Mouse (Mus musculus): ENCODE data around the gene Ewsr1. TPM values are rescaled to one million over a fixed set of nuclear protein-coding genes. Genes with fewer than 3 reads are reported as not detected.

Gene Ewsr1
- polyA plus RNA-seq, 1 experiment from 2014 or later = 242 TPM

DNA sequence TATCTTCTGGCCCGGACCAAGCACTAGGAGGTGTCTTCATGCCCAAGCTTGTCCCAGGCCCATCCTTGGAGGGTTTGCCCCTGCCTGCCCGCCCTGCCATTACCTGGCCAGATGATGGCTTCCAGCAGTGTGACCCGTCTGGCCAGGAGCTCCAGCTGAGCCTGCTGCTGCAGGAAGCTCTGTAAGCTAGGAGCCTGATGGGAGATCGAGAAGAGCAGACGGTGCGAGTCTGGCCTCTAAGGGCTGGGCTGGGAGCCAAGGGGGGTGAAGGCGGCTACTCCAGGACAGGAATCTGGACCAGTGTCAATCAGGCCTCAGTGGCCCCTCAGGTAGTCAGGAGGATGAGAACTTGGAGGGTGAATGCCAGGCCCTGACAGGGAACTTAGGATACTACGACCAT lies 10.4 kb upstream of the Ewsr1 start:
- no peak overlapping the region for H3K4me2 ChIP-seq (ENCODE audit: low read length)
- H3K9ac ChIP-seq (ENCODE audit: low read length) = no peak overlapping the region
- 45% methylated on average over 8 of the region's 8 CpGs for WGBS
- no peak overlapping the region for H3K4me3 ChIP-seq (ENCODE audit: control insufficient read depth in 1 of 2, insufficient read depth in 1 of 2, low read depth in 1 of 2, low read length in 2 of 2)
- H3K9me3 ChIP-seq (ENCODE audit: control insufficient read depth, low read length) = no peaks in the 10 kb centered on the region
- peaks cover 14 to 16% of the 10 kb centered on the region in 2 experiments for H3K4me1 ChIP-seq (ENCODE audit: control insufficient read depth in 2 of 2, insufficient read depth in 2 of 2, low read length in 2 of 2)
- no peak for ATAC-seq (ENCODE audit: insufficient number of reproducible peaks, insufficient read depth, low FRiP score, low read depth)
- H3K27ac ChIP-seq (replicated peaks in 1 of 2; ENCODE audit: control insufficient read depth in 1 of 2, insufficient read depth in 1 of 2, low read depth in 2 of 2, low read length in 2 of 2) = no peak overlapping the region
- peaks cover 13% of the 10 kb centered on the region for H3K36me3 ChIP-seq (ENCODE audit: control insufficient read depth, insufficient read depth, low read length)
- H3K27me3 ChIP-seq (ENCODE audit: control insufficient read depth, insufficient read depth, low read length) = no peaks in the 10 kb centered on the region

DNA sequence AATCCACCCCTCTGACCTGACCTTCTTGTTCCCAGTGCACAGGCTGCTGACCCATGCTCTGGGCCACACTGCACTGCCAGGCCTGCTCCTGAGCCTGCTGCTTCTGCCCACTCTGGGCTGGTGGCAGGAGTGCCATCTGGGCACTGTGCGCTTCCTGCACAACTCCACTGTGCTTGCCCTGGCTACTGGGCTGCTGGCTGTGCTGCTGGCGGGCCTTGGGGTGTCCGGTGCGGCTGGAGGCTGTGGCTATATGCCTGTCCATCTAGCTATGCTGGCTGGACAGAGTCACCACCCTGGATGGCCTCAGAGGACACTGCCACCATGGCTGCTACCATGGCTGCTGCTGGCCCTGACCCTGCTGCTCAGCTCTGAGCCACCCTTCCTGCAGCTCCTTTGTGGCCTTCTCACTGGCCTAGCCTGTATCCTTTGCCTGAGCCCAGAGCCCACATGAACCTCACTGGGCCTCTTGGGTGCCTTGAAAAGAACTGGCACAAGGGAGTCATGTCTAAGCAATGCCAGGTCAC lies 5.0 kb upstream of the Ewsr1 start:
- H3K9ac ChIP-seq (ENCODE audit: low read length) = no peak overlapping the region
- H3K4me2 ChIP-seq (ENCODE audit: low read length) = no peak overlapping the region
- 96% methylated on average over 4 of the region's 4 CpGs for WGBS
- peaks cover 34% of the 10 kb centered on the region for H3K36me3 ChIP-seq (ENCODE audit: control insufficient read depth, insufficient read depth, low read length)
- peaks cover 7 to 9% of the 10 kb centered on the region in 2 experiments for H3K4me1 ChIP-seq (ENCODE audit: control insufficient read depth in 2 of 2, insufficient read depth in 2 of 2, low read length in 2 of 2)
- H3K27me3 ChIP-seq (ENCODE audit: control insufficient read depth, insufficient read depth, low read length) = no peaks in the 10 kb centered on the region
- H3K4me3 ChIP-seq (ENCODE audit: control insufficient read depth in 1 of 2, insufficient read depth in 1 of 2, low read depth in 1 of 2, low read length in 2 of 2) = no peak overlapping the region
- no peaks in the 10 kb centered on the region for H3K9me3 ChIP-seq (ENCODE audit: control insufficient read depth, low read length)
- no peak for ATAC-seq (ENCODE audit: insufficient number of reproducible peaks, insufficient read depth, low FRiP score, low read depth)
- no peak overlapping the region for H3K27ac ChIP-seq (replicated peaks in 1 of 2; ENCODE audit: control insufficient read depth in 1 of 2, insufficient read depth in 1 of 2, low read depth in 2 of 2, low read length in 2 of 2)

DNA sequence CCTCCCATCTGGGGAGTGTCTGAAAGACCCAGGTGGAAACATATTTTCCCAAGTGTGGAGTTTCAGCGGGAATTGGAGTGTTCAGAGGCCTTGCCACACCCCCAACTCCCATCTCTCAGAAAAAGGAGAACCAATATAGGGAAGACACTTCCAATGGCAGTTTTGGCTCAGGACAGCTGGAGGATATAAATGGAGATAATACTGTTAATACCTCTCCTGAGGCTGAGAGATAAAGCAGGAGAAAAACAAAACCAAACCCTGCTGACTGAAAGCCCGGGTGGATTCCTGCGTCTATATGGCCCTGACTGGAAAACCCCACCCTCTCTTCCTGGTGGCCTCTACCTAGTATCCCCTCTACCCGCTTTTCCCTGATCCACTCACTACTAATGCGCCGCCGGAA lies 3.3 kb upstream of the Ewsr1 start:
- Histone ChIP-seq H3K36me3 (ENCODE audit: control insufficient read depth, insufficient read depth, low read length) (peaks cover 34% of the 10 kb centered on the region), H3K9ac (ENCODE audit: low read length) (no peak overlapping the region), H3K9me3 (ENCODE audit: control insufficient read depth, low read length) (no peaks in the 10 kb centered on the region), H3K27me3 (ENCODE audit: control insufficient read depth, insufficient read depth, low read length) (no peaks in the 10 kb centered on the region), H3K4me3 (ENCODE audit: control insufficient read depth in 1 of 2, insufficient read depth in 1 of 2, low read depth in 1 of 2, low read length in 2 of 2) (no peak overlapping the region), H3K4me1 (ENCODE audit: control insufficient read depth in 2 of 2, insufficient read depth in 2 of 2, low read length in 2 of 2) (peaks cover 7 to 12% of the 10 kb centered on the region in 2 experiments), H3K27ac (replicated peaks in 1 of 2; ENCODE audit: control insufficient read depth in 1 of 2, insufficient read depth in 1 of 2, low read depth in 2 of 2, low read length in 2 of 2) (no peak overlapping the region), H3K4me2 (ENCODE audit: low read length) (no peak overlapping the region)
- ATAC-seq (ENCODE audit: insufficient number of reproducible peaks, insufficient read depth, low FRiP score, low read depth) = no peak
- 86% methylated on average over 7 of the region's 7 CpGs for WGBS

DNA sequence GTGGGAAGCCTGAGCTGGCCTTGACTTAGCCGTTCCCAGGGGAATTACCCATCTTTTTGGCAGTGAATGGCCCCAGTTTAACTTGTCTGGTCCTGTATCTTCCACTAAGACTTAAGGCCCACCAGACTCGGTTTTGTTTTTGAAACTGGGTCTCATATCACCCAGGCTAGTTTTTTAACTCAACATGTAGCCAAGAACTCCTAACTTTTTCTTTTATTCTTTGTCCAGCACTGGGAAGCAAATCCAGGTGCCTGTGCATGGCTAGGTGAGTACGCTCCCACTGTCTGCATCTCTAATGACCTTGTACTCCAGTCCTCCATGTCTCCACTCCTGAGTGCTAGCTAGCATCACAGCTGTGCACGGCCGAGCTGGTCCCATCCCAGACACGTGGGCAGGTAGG lies 2.6 kb upstream of the Ewsr1 start:
- H3K9me3 ChIP-seq (ENCODE audit: control insufficient read depth, low read length) = no peaks in the 10 kb centered on the region
- H3K4me1 ChIP-seq (ENCODE audit: control insufficient read depth in 2 of 2, insufficient read depth in 2 of 2, low read length in 2 of 2) = peaks cover 8 to 18% of the 10 kb centered on the region in 2 experiments
- H3K9ac ChIP-seq (ENCODE audit: low read length) = no peak overlapping the region
- H3K4me3 ChIP-seq (ENCODE audit: control insufficient read depth in 1 of 2, insufficient read depth in 1 of 2, low read depth in 1 of 2, low read length in 2 of 2) = no peak overlapping the region
- no peak for ATAC-seq (ENCODE audit: insufficient number of reproducible peaks, insufficient read depth, low FRiP score, low read depth)
- H3K36me3 ChIP-seq (ENCODE audit: control insufficient read depth, insufficient read depth, low read length) = peaks cover 34% of the 10 kb centered on the region
- H3K27me3 ChIP-seq (ENCODE audit: control insufficient read depth, insufficient read depth, low read length) = no peaks in the 10 kb centered on the region
- H3K27ac ChIP-seq (replicated peaks in 1 of 2; ENCODE audit: control insufficient read depth in 1 of 2, insufficient read depth in 1 of 2, low read depth in 2 of 2, low read length in 2 of 2) = no peak overlapping the region
- 86% methylated on average over 6 of the region's 6 CpGs for WGBS
- no peak overlapping the region for H3K4me2 ChIP-seq (ENCODE audit: low read length)

DNA sequence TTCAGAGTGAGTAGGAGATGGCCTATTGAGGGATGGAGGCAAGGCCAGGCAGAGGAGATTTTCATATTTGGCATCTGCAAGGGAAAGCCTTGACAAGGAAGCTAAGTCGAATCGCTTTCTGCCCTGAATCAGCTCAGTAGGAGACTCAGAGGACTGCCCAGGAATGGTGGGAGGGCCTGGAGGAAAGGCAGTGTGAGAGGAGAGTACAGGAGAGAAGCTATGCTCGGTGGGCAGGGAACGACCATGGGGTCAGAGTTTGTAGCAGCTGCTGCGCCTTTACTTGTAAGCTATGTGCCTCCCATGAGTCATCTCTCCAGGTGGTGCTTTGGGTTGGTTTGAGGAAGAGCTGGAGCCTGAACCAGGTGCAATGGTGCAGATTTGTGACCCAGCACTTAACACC lies 1.7 kb upstream of the Ewsr1 start:
- H3K27ac ChIP-seq (replicated peaks in 1 of 2; ENCODE audit: control insufficient read depth in 1 of 2, insufficient read depth in 1 of 2, low read depth in 2 of 2, low read length in 2 of 2) = no peak overlapping the region
- peak overlapping the region; percentile 90 for H3K4me2 ChIP-seq (ENCODE audit: low read length)
- peaks cover 11 to 27% of the 10 kb centered on the region in 2 experiments for H3K4me1 ChIP-seq (ENCODE audit: control insufficient read depth in 2 of 2, insufficient read depth in 2 of 2, low read length in 2 of 2)
- peaks cover 34% of the 10 kb centered on the region for H3K36me3 ChIP-seq (ENCODE audit: control insufficient read depth, insufficient read depth, low read length)
- no peak for ATAC-seq (ENCODE audit: insufficient number of reproducible peaks, insufficient read depth, low FRiP score, low read depth)
- H3K4me3 ChIP-seq (ENCODE audit: control insufficient read depth in 1 of 2, insufficient read depth in 1 of 2, low read depth in 1 of 2, low read length in 2 of 2) = peak overlapping the region in 1 of 2 experiments; percentile 98; a peak in 1 of 4 replicates
- WGBS = 71% methylated on average over 5 of the region's 5 CpGs
- peak overlapping the region; percentile 100; the same call in 1 of the 2 replicates for H3K9ac ChIP-seq (ENCODE audit: low read length)
- H3K9me3 ChIP-seq (ENCODE audit: control insufficient read depth, low read length) = no peaks in the 10 kb centered on the region
- no peaks in the 10 kb centered on the region for H3K27me3 ChIP-seq (ENCODE audit: control insufficient read depth, insufficient read depth, low read length)

DNA sequence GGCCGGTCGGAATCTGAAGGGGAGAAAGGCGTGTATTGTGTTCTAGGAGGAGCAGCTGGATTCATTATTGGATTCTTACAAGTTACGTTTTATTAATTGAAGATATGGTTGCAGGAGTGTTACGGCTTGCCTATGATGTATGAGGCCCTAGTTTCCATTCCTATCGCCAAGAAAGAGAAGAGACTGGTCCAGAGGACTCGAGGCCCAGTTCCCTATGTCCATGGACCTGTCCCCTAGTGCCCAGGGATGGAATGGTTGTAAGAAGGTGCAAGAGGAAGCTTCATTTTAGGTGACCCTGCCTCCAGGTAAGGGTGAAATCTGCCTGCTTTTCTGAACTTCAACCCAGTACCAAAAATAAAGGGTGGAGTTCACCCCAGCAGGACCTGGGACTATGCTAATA lies 1.2 kb upstream of the Ewsr1 start:
- Histone ChIP-seq H3K4me2 (ENCODE audit: low read length) (peak overlapping the region; percentile 90), H3K27ac (replicated peaks in 1 of 2; ENCODE audit: control insufficient read depth in 1 of 2, insufficient read depth in 1 of 2, low read depth in 2 of 2, low read length in 2 of 2) (peak overlapping the region; percentile 53 to 98), H3K9ac (ENCODE audit: low read length) (peak overlapping the region; percentile 100), H3K4me3 (ENCODE audit: control insufficient read depth in 1 of 2, insufficient read depth in 1 of 2, low read depth in 1 of 2, low read length in 2 of 2) (peak overlapping the region; percentile 67 to 98), H3K9me3 (ENCODE audit: control insufficient read depth, low read length) (no peaks in the 10 kb centered on the region), H3K4me1 (ENCODE audit: control insufficient read depth in 2 of 2, insufficient read depth in 2 of 2, low read length in 2 of 2) (peaks cover 11 to 28% of the 10 kb centered on the region in 2 experiments), H3K27me3 (ENCODE audit: control insufficient read depth, insufficient read depth, low read length) (no peaks in the 10 kb centered on the region), H3K36me3 (ENCODE audit: control insufficient read depth, insufficient read depth, low read length) (peaks cover 29% of the 10 kb centered on the region)
- 3% methylated on average over 7 of the region's 7 CpGs for WGBS
- no peak for ATAC-seq (ENCODE audit: insufficient number of reproducible peaks, insufficient read depth, low FRiP score, low read depth)

DNA sequence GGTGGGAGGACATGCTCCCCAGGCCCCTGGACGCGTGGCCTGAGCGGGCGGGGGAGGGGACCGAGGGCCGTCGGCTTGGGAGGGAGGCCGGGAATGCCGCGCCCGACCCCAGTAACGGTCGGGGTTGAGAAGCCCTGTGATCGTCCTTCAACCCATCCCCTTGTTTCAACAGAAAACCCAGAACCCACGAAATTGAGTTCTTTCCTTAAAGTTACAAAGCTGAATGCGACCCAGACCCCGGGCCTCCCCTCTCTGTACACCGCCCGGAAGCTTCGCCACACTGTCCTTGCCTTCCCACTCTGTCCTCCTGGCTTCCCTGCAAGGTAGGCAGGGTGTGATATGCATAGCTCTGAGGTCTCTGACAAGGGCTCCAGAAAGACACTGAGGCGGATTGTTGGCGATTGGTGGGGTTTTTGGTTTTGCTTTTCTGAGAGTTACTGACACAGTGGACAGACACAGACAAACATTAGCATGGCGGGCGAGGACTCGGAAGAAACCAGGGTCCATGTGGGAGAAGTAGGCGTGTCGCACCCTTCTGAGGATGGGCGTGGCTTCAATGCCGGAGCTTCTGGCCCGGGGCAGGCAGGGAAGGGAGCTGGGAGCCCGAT lies 614 bp upstream of the Ewsr1 start:
- Histone ChIP-seq H3K9me3 (ENCODE audit: control insufficient read depth, low read length) (no peaks in the 10 kb centered on the region), H3K36me3 (ENCODE audit: control insufficient read depth, insufficient read depth, low read length) (peaks cover 24% of the 10 kb centered on the region), H3K4me1 (ENCODE audit: control insufficient read depth in 2 of 2, insufficient read depth in 2 of 2, low read length in 2 of 2) (peaks cover 11 to 28% of the 10 kb centered on the region in 2 experiments), H3K4me3 (ENCODE audit: control insufficient read depth in 1 of 2, insufficient read depth in 1 of 2, low read depth in 1 of 2, low read length in 2 of 2) (peak overlapping the region; percentile 67 to 98), H3K27me3 (ENCODE audit: control insufficient read depth, insufficient read depth, low read length) (no peaks in the 10 kb centered on the region), H3K9ac (ENCODE audit: low read length) (peak overlapping the region; percentile 100), H3K4me2 (ENCODE audit: low read length) (peak overlapping the region; percentile 90), H3K27ac (replicated peaks in 1 of 2; ENCODE audit: control insufficient read depth in 1 of 2, insufficient read depth in 1 of 2, low read depth in 2 of 2, low read length in 2 of 2) (peak overlapping the region; percentile 95 to 98)
- WGBS = under 1% methylated on average over 31 of the region's 31 CpGs
- ATAC-seq (ENCODE audit: insufficient number of reproducible peaks, insufficient read depth, low FRiP score, low read depth) = peak; percentile 76

Data from heart, embryonic 14.5 days (tissue).